Mouse (Mus musculus): ENCODE data around the gene Pkd1.

DNA sequence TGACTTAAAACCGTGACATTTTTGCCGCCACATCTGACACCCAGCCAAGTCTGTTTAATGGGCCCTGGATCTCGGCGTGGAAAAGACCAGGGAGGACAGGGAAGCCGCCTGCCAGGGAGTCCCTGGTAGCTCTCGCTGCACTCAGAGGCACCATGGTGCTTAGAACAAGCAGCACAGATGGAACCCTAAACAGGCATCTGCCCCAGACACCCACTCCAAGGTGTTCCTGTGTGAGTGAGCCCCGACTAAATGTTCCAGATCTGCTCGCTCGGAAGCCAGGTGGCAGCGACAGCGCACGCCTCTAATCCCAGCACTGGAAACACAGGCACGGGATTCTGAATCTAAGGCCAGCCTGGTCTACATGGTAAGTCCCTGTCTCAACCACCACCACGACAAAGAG, 80.4 kb downstream of the Pkd1 start:
- no peak for TF ChIP-seq CTCF (IDR thresholded peaks at IDR 0.05; ENCODE audit: low read depth, low read length)
- no peak for TF ChIP-seq POLR2A (IDR thresholded peaks at IDR 0.05; ENCODE audit: insufficient read depth, low read length)
